Mouse (Mus musculus) myocyte (in vitro differentiated cells): ENCODE measurements around the gene Scarf2. TPM values are rescaled to one million over a fixed set of nuclear protein-coding genes. Genes with fewer than 3 reads are reported as not detected.

Experiments
- H3K27me3 ChIP-seq: one replicate; pipeline ENCODE4 v1.6.1; 2011; ENCODE audit not compliant: control insufficient read depth, insufficient read depth, insufficient read length
- H3K36me3 ChIP-seq: one replicate; pipeline ENCODE4 v1.6.1; 2011; ENCODE audit not compliant: control insufficient read depth, insufficient read depth
- H3K4me2 ChIP-seq: one replicate; pipeline ENCODE4 v1.6.1; 2011; ENCODE audit warnings: low read depth, control low read depth
- H3K4me3 ChIP-seq: one replicate; pipeline ENCODE4 v1.5.1; 2011; ENCODE audit warnings: mild to moderate bottlenecking, control low read depth, moderate library complexity
- H3K79me2 ChIP-seq: one replicate; pipeline ENCODE4 v1.6.1; 2011; ENCODE audit not compliant: control insufficient read depth, insufficient read depth
- H3ac ChIP-seq: one replicate; pipeline ENCODE4 v1.6.1; 2011; ENCODE audit not compliant: control insufficient read depth, insufficient read length
- CEBPB ChIP-seq: IDR thresholded peaks from 2 replicates; pipeline ENCODE4 v1.6.1; 2011; ENCODE audit warnings: mild to moderate bottlenecking, moderate library complexity; ENCODE audit not compliant: poor library complexity, insufficient read depth, severe bottlenecking
- E2F4 ChIP-seq: IDR thresholded peaks from one replicate; pipeline ENCODE4 v1.6.1; 2011; ENCODE audit warnings: mild to moderate bottlenecking, control low read depth, moderate library complexity; ENCODE audit not compliant: insufficient read depth
- MAX ChIP-seq: IDR thresholded peaks from one replicate; pipeline ENCODE4 v1.6.1; 2011; ENCODE audit warnings: low read depth, mild to moderate bottlenecking, control low read depth
- MYOD1 ChIP-seq, 3 experiments: IDR thresholded peaks; one replicate each; pipeline ENCODE4 v1.6.1; 2011; ENCODE audit warnings: control low read depth in 2 of 3, low read depth in 2 of 3, mild to moderate bottlenecking in 2 of 3, moderate library complexity in 1 of 3; ENCODE audit not compliant: insufficient read length in 2 of 3, control insufficient read depth in 1 of 3
- MYOG ChIP-seq, 3 experiments: IDR thresholded peaks; one replicate each; pipeline ENCODE4 v1.6.1; 2011; ENCODE audit warnings: control low read depth in 2 of 3, low read depth in 2 of 3, mild to moderate bottlenecking in 2 of 3; ENCODE audit not compliant: insufficient read length in 2 of 3, control insufficient read depth in 1 of 3, insufficient read depth in 1 of 3
- POLR2A ChIP-seq: IDR thresholded peaks from one replicate; pipeline ENCODE4 v1.6.1; 2011; ENCODE audit warnings: low read depth, mild to moderate bottlenecking, control low read depth, moderate library complexity; ENCODE audit not compliant: insufficient read length
- POLR2AphosphoS2 ChIP-seq: IDR thresholded peaks from one replicate; pipeline ENCODE4 v1.6.1; 2011; ENCODE audit warnings: low read depth, control low read depth; ENCODE audit not compliant: insufficient read length
- REST ChIP-seq: IDR thresholded peaks from one replicate; pipeline ENCODE4 v1.6.1; 2011; ENCODE audit warnings: mild to moderate bottlenecking, control low read depth, moderate library complexity; ENCODE audit not compliant: insufficient read depth, insufficient read length
- SRF ChIP-seq: IDR thresholded peaks from one replicate; pipeline ENCODE4 v1.6.1; 2011; ENCODE audit warnings: low read depth; ENCODE audit not compliant: control insufficient read depth, insufficient read length
- TCF12 ChIP-seq: IDR thresholded peaks from one replicate; pipeline ENCODE4 v1.6.1; 2011; ENCODE audit warnings: mild to moderate bottlenecking, control low read depth; ENCODE audit not compliant: poor library complexity, insufficient read depth, severe bottlenecking
- TCF3 ChIP-seq: IDR thresholded peaks from one replicate; pipeline ENCODE4 v1.6.1; 2011; ENCODE audit warnings: low read depth, control low read depth; ENCODE audit not compliant: insufficient read length
- USF1 ChIP-seq: IDR thresholded peaks from one replicate; pipeline ENCODE4 v1.6.1; 2011; ENCODE audit warnings: low read depth, mild to moderate bottlenecking, control low read depth, moderate library complexity
- polyA plus RNA-seq: library from polyadenylated mRNA; unstranded; fragments of >200 nt; fragmentation: generic; extraction: Trizol; gene quantifications from one replicate; pipeline ENCODE4 v1.2.1, GENCODE M21; 2012; ENCODE audit warnings: missing spikeins

Gene Scarf2
- polyA plus RNA-seq, 1 experiment, result 25.9 TPM

DNA sequence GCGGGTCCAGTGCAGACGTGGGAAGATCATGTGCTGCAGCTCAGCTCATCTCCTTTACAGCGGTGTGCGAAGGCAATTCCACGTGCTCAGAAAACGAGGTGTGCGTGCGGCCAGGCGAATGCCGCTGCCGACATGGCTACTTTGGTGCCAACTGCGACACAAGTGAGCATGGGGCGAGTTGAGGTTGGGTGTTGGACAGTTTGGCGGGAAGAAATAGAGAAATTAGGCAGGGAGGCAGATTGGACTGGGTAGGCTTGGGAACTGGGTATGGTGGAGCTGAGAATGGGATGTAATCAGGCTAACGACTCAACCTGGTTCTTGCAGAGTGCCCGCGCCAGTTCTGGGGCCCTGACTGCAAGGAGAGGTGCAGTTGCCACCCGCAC lies 5.4 kb downstream of the Scarf2 start:
- H3K4me3 ChIP-seq, result no peak overlapping the region

GRCm38 (mm10) chr16:17802839-17803674 lies 6.0 kb downstream of the Scarf2 start:
- Histone ChIP-seq H3K79me2 (peaks cover 26% of the 10 kb centered on the region), H3K4me2 (no peak overlapping the region), H3K36me3 (peaks cover 4% of the 10 kb centered on the region), H3K4me3 (no peak overlapping the region), H3K27me3 (no peaks in the 10 kb centered on the region), H3ac (no peak overlapping the region)
- TF ChIP-seq TCF12 (no peak), POLR2AphosphoS2 (no peak), CEBPB (no peak), REST (no peak), POLR2A (no peak), MYOG (IDR thresholded peaks at IDR 0.05; ENCODE audit: control insufficient read depth in 1 of 3, insufficient read depth in 1 of 3, insufficient read length in 2 of 3, low read depth in 2 of 3) (no peak), USF1 (no peak), SRF (no peak), TCF3 (no peak), E2F4 (no peak), MYOD1 (IDR thresholded peaks at IDR 0.05; ENCODE audit: control insufficient read depth in 1 of 3, insufficient read length in 2 of 3, low read depth in 2 of 3) (no peak), MAX (no peak)

More for the DNA sequence above, 5.4 kb downstream of the Scarf2 start:
- TF ChIP-seq USF1 (no peak), TCF3 (no peak), REST (no peak), TCF12 (no peak), SRF (no peak), POLR2AphosphoS2 (no peak), MYOD1 (IDR thresholded peaks at IDR 0.05; ENCODE audit: control insufficient read depth in 1 of 3, insufficient read length in 2 of 3, low read depth in 2 of 3) (no peak), MYOG (IDR thresholded peaks at IDR 0.05; ENCODE audit: control insufficient read depth in 1 of 3, insufficient read depth in 1 of 3, insufficient read length in 2 of 3, low read depth in 2 of 3) (no peak), POLR2A (no peak), CEBPB (no peak), E2F4 (no peak), MAX (no peak)
- Histone ChIP-seq H3K4me2 (no peak overlapping the region), H3K27me3 (no peaks in the 10 kb centered on the region), H3K79me2 (peaks cover 26% of the 10 kb centered on the region), H3K36me3 (peaks cover 4% of the 10 kb centered on the region), H3ac (no peak overlapping the region)

DNA sequence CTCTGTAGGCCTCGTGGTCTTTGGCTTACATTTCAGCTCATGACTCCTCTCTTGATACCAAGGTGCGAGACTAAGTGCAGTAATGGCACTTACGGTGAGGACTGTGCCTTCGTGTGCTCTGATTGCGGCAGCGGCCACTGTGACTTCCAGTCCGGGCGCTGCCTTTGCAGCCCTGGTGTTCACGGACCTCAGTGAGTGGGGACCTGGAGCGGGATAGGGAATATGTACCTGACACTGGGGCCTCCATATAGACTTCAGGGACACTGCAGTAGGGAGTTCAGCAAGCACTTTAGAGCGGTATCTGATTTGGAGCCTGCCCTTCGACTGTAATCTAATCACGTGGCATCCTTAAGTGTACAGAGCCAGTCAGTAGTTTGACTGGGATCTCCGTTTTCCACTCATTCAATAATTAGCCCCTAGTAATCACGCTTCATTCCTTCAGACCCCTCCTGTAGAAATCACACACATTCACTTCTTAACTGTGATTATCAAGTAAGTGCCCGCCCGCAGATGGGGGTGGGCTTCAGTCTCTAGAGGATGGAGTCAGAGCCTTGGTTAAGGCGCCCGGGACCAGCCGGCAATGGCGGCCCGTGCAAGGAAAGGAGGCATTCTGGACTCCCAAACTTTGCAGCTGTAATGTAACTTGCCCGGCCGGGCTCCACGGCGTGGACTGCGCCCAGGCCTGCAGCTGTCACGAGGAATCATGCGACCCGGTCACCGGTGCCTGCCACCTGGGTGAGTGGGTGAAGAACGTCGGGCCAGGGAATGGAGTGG lies 6.8 kb downstream of the Scarf2 start:
- Histone ChIP-seq H3K79me2 (peaks cover 23% of the 10 kb centered on the region), H3K27me3 (no peaks in the 10 kb centered on the region), H3K4me3 (no peak overlapping the region), H3ac (no peak overlapping the region), H3K36me3 (peaks cover 4% of the 10 kb centered on the region), H3K4me2 (no peak overlapping the region)
- TF ChIP-seq POLR2AphosphoS2 (no peak), E2F4 (no peak), TCF12 (no peak), MAX (no peak), REST (no peak), CEBPB (no peak), MYOD1 (IDR thresholded peaks at IDR 0.05; ENCODE audit: control insufficient read depth in 1 of 3, insufficient read length in 2 of 3, low read depth in 2 of 3) (no peak), MYOG (IDR thresholded peaks at IDR 0.05; ENCODE audit: control insufficient read depth in 1 of 3, insufficient read depth in 1 of 3, insufficient read length in 2 of 3, low read depth in 2 of 3) (no peak), USF1 (no peak), TCF3 (no peak), SRF (no peak)

DNA sequence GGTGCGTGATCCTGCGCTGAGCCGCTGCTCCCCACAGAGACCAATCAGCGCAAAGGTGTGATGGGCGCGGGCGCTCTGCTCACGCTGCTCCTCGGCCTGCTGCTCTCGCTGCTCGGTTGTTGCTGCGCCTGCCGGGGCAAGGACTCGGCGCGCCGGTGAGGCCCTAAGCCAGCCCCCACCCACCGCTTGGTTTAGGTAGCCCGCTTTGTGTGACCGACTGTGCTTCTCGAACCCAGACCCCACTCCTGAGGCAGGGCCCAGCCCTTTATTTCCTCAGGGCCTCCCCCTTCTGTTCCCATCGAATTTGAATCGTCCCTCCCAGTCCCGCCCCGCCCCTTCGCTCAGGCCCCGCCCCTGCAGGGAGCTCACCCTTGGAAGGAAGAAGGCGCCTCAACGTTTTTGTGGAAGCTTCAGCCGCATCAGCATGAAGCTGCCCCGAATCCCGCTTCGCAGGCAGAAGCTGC lies 7.4 kb downstream of the Scarf2 start:
- peaks cover 17% of the 10 kb centered on the region for H3K79me2 ChIP-seq
- no peaks in the 10 kb centered on the region for H3K27me3 ChIP-seq
- H3ac ChIP-seq, result no peak overlapping the region
- no peak overlapping the region for H3K4me2 ChIP-seq
- no peak overlapping the region for H3K4me3 ChIP-seq
- TF ChIP-seq USF1, result no peak
- H3K36me3 ChIP-seq, result peaks cover 4% of the 10 kb centered on the region
